8 mouse cellular contexts compared by ENCODE assay signal in the genomic region with DNA sequence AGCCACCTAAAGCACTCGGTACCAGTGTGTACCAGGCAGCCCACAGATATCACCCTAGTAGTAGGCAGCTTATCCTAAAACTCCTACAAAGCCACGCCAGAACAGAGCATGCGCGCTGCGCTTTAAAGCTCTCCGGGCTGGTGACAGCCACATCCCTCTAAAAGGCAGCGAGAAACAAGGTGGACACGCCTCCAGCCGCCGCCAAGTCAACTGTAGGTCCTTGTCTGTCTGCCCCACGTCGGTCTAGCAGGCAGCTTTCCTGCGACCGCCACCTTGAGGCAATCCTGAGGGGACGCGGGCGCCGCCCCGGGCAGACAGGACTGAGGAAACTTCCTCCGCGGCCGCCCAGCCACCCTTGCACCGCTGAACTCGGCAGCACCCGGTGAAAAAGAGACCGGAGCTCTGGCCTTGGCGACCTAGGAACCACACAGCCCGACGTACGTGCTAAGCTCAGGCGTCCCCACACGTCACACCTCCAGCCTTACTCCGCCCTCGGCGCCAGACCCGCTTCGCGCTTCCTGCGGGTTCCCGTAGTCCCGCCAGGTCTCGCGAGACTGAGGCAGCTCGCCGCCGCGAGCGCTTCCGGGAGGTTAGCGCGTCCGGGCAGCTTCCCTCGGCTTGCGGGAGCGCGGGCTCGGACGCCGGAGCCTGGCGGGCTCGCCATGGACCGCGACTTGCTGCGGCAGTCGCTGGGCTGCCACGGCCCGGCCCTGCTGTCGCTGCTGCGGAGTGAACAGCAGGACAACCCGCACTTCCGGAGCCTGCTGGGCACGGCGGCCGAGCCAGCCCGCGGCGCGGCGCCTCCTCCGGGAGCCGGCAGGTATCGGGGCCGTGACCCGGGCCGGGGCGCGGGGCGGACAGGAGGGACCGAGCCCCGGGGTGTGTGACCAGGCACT. TPM values are rescaled to one million over a fixed set of nuclear protein-coding genes. Genes with fewer than 3 reads are reported as not detected.
DNase-seq lines count a peak whose midpoint lies in the region; ATAC-seq and TF ChIP-seq lines count a peak whose summit lies in the region.

TSS of gene Ttc14 (plus strand) at position 216 of the 896 bp plus-strand sequence.

- peak; percentile 85 for TF ChIP-seq POLR2A in kidney, adult 2 months (IDR thresholded peaks at IDR 0.05; ENCODE audit: low read depth, low read length)
- peak; percentile 74 for TF ChIP-seq POLR2A in spleen, adult 2 months (IDR thresholded peaks at IDR 0.05; ENCODE audit: low read depth, low read length)

- DNase-seq in 3134 (ENCODE audit: extremely low read depth, insufficient read length, low spot score), result peak; percentile 100
- DNase-seq in adrenal gland, postnatal 36 days, result peak; percentile 99
- peak; percentile 98 to 100 for DNase-seq in heart, adult 18-20 months
- DNase-seq in kidney, adult 2 months, result peak; percentile 98
- peak; percentile 95 to 98 for DNase-seq in spleen, adult 2 months (ENCODE audit: low read depth in 1 of 2, low spot score in 2 of 2)

- H3K9me3 ChIP-seq in embryonic facial prominence, embryonic 13.5 days, result no peaks in the 10 kb centered on the region
- no peaks in the 10 kb centered on the region for H3K9me3 ChIP-seq in limb, embryonic 12.5 days
- H3K9me3 ChIP-seq in midbrain, embryonic 15.5 days, result no peaks in the 10 kb centered on the region

- H3K27ac ChIP-seq in embryonic facial prominence, embryonic 13.5 days, result peak within 1 kb of the TSS; percentile 99
- H3K27ac ChIP-seq in kidney, adult 2 months (ENCODE audit: insufficient read depth, low read depth, low read length), result peak within 1 kb of the TSS; percentile 92
- peak within 1 kb of the TSS; percentile 99 for H3K27ac ChIP-seq in limb, embryonic 12.5 days
- H3K27ac ChIP-seq in midbrain, embryonic 15.5 days, result peak within 1 kb of the TSS; percentile 99
- H3K27ac ChIP-seq in spleen, adult 2 months (ENCODE audit: insufficient read depth, low read length), result peak within 1 kb of the TSS; percentile 98

- H3K36me3 ChIP-seq in embryonic facial prominence, embryonic 13.5 days, result peaks cover 10% of the 10 kb centered on the region
- H3K36me3 ChIP-seq in kidney, adult 2 months (ENCODE audit: control insufficient read depth, insufficient read depth, low read length), result peaks cover 1% of the 10 kb centered on the region; the same call in 1 of the 2 replicates
- peaks cover 10% of the 10 kb centered on the region; the same call in 1 of the 2 replicates for H3K36me3 ChIP-seq in limb, embryonic 12.5 days
- peaks cover 8% of the 10 kb centered on the region; the same call in 1 of the 2 replicates for H3K36me3 ChIP-seq in midbrain, embryonic 15.5 days (replicated peaks)
- H3K36me3 ChIP-seq in spleen, adult 2 months (ENCODE audit: control insufficient read depth, insufficient read depth, low read length), result peaks cover 6% of the 10 kb centered on the region

- ATAC-seq in embryonic facial prominence, embryonic 13.5 days (ENCODE audit: insufficient number of reproducible peaks, insufficient read depth, low FRiP score, low TSS enrichment, low read depth), result peak; percentile 98
- ATAC-seq in limb, embryonic 12.5 days (ENCODE audit: insufficient number of reproducible peaks, insufficient read depth, low FRiP score, low TSS enrichment, low read depth), result peak; percentile 99
- peak; percentile 100 for ATAC-seq in midbrain, embryonic 15.5 days (replicated peaks)

- H3K9ac ChIP-seq in embryonic facial prominence, embryonic 13.5 days, result peak within 1 kb of the TSS; percentile 99
- H3K9ac ChIP-seq in limb, embryonic 12.5 days (replicated peaks), result peak within 1 kb of the TSS; percentile 95
- peak within 1 kb of the TSS; percentile 82 for H3K9ac ChIP-seq in midbrain, embryonic 15.5 days

- under 1% methylated on average over 90 of the region's 90 CpGs for WGBS in embryonic facial prominence, embryonic 13.5 days
- under 1% methylated on average over 90 of the region's 90 CpGs for WGBS in kidney, adult 2 months
- under 1% methylated on average over 88 of the region's 90 CpGs for WGBS in limb, embryonic 12.5 days
- WGBS in midbrain, embryonic 15.5 days, result under 1% methylated on average over 90 of the region's 90 CpGs
- under 1% methylated on average over 90 of the region's 90 CpGs for WGBS in spleen, adult 2 months

- peaks cover 11% of the 10 kb centered on the region for H3K4me1 ChIP-seq in embryonic facial prominence, embryonic 13.5 days
- peaks cover 7% of the 10 kb centered on the region; the same call in 1 of the 2 replicates for H3K4me1 ChIP-seq in kidney, adult 2 months (ENCODE audit: control insufficient read depth, insufficient read depth, low read length)
- H3K4me1 ChIP-seq in limb, embryonic 12.5 days (replicated peaks), result peaks cover 5% of the 10 kb centered on the region; the same call in 1 of the 2 replicates
- peaks cover 10% of the 10 kb centered on the region for H3K4me1 ChIP-seq in midbrain, embryonic 15.5 days
- peaks cover 4% of the 10 kb centered on the region; the same call in 1 of the 2 replicates for H3K4me1 ChIP-seq in spleen, adult 2 months (ENCODE audit: control insufficient read depth, insufficient read depth, insufficient read length)

- no peaks in the 10 kb centered on the region for H3K27me3 ChIP-seq in embryonic facial prominence, embryonic 13.5 days
- H3K27me3 ChIP-seq in kidney, adult 2 months (replicated peaks; ENCODE audit: control insufficient read depth, insufficient read depth, low read length), result no peaks in the 10 kb centered on the region
- H3K27me3 ChIP-seq in limb, embryonic 12.5 days, result no peaks in the 10 kb centered on the region
- H3K27me3 ChIP-seq in midbrain, embryonic 15.5 days (replicated peaks), result no peaks in the 10 kb centered on the region
- H3K27me3 ChIP-seq in spleen, adult 2 months (ENCODE audit: control insufficient read depth, insufficient read depth, low read length), result no peaks in the 10 kb centered on the region

- TF ChIP-seq CTCF in kidney, adult 2 months (conservative IDR thresholded peaks at IDR 0.05; ENCODE audit: insufficient read depth, insufficient read length, low read depth, low read length), result 0 out of 2 replicates have a peak, but pooled peaks have one; percentile 16
- TF ChIP-seq CTCF in spleen, adult 2 months (IDR thresholded peaks at IDR 0.05; ENCODE audit: extremely low read depth, insufficient read depth, insufficient read length, insufficient replicate concordance), result no peak; the same call in 1 of the 2 replicates

- peak within 1 kb of the TSS; percentile 95 for H3K4me3 ChIP-seq in embryonic facial prominence, embryonic 13.5 days
- peak within 1 kb of the TSS; percentile 88 for H3K4me3 ChIP-seq in kidney, adult 2 months (ENCODE audit: insufficient read depth, low read depth, low read length)
- H3K4me3 ChIP-seq in limb, embryonic 12.5 days (replicated peaks), result peak within 1 kb of the TSS; percentile 94
- H3K4me3 ChIP-seq in midbrain, embryonic 15.5 days, result peak within 1 kb of the TSS; percentile 70
- peak within 1 kb of the TSS; percentile 89 for H3K4me3 ChIP-seq in spleen, adult 2 months (ENCODE audit: extremely low read depth, insufficient read depth, insufficient read length)

- peak within 1 kb of the TSS; percentile 64 for H3K4me2 ChIP-seq in embryonic facial prominence, embryonic 13.5 days
- peak within 1 kb of the TSS; percentile 67 for H3K4me2 ChIP-seq in limb, embryonic 12.5 days
- H3K4me2 ChIP-seq in midbrain, embryonic 15.5 days, result peak within 1 kb of the TSS; percentile 64

RNA-seq across cellular contexts. Expression of gene Ttc14, which starts in this region (rescaled TPM):
- 10 to 100 TPM; 35.0 to 47.9 TPM for total RNA-seq in adrenal gland, postnatal 36 days (2021)
- polyA plus RNA-seq in embryonic facial prominence, embryonic 13.5 days (2015; fragmentation: Nextera tagmentation; extraction: Ambion mirVana), result 74.6 and 76.3 TPM in 2 replicates
- 10 to 100 TPM; 16.0 to 17.6 TPM for total RNA-seq in heart, adult 18-20 months (2021)
- polyA plus RNA-seq in kidney, adult 2 months (2012; rRNA removed), result 6.5 and 10.7 TPM in 2 replicates
- 88.4 and 90.4 TPM in 2 replicates for polyA plus RNA-seq in limb, embryonic 12.5 days (2016; fragmentation: Nextera tagmentation; extraction: Ambion mirVana)
- 72.2 and 74.1 TPM in 2 replicates for polyA plus RNA-seq in midbrain, embryonic 15.5 days (2015; fragmentation: Nextera tagmentation; extraction: Ambion mirVana)
- 22.7 and 56.7 TPM in 2 replicates for polyA plus RNA-seq in spleen, adult 2 months (2012; rRNA removed)

Comparison
In these comparisons a context has a peak if more than half of its experiments do, and no peak if none do; other contexts are left out.
1. Peak in every context shown above with its lines: DNase-seq, ATAC-seq, H3K4me3 ChIP-seq and H3K27ac ChIP-seq.